30 mouse cellular contexts compared by ENCODE assay signal in genomic region chr2:58543252-58543651, GRCm38 (mm10). TPM values are rescaled to one million over a fixed set of nuclear protein-coding genes. Genes with fewer than 3 reads are reported as not detected.
"Had no signal": no experiment of that assay in that cellular context is flagged by ENCODE, and none has a peak within 500 bp of the region (broad histone marks: within the 10 kb centered on the region; RNA-seq: fewer than 3 reads in every experiment).

No protein-coding gene starts in this region.

- H3K27ac ChIP-seq: heart, embryonic 10.5 days; heart, embryonic 13.5 days; heart, embryonic 15.5 days; hindbrain, embryonic 10.5 days; hindbrain, embryonic 12.5 days; hindbrain, embryonic 13.5 days; hindbrain, embryonic 14.5 days; hindbrain, embryonic 15.5 days; hindbrain, postnatal 0 days; intestine, embryonic 15.5 days; kidney, embryonic 15.5 days; kidney, postnatal 0 days; layer of hippocampus, adult 2 months had no signal

- H3K4me1 ChIP-seq: hindbrain, embryonic 10.5 days had no signal

- H3K27me3 ChIP-seq: heart, embryonic 12.5 days; heart, embryonic 13.5 days; heart, embryonic 15.5 days; hindbrain, embryonic 12.5 days; hindbrain, embryonic 13.5 days; hindbrain, embryonic 15.5 days; intestine, embryonic 15.5 days; kidney, embryonic 15.5 days had no signal

- DNase-seq: heart, postnatal 10 days; heart, postnatal 14 days; heart, postnatal 36 days; heart, postnatal 4 days; kidney, adult 11 months; kidney, adult 18-20 months; kidney, adult 2 months; kidney, adult 8-10 months; kidney, adult 9 months; kidney, postnatal 10 days; kidney, postnatal 14 days; kidney, postnatal 36 days; kidney, postnatal 4 days; layer of hippocampus, adult 9-11 months; layer of hippocampus, postnatal 36 days had no signal

- H3K4me3 ChIP-seq: heart, embryonic 10.5 days; heart, embryonic 12.5 days; heart, embryonic 13.5 days; heart, embryonic 15.5 days; hindbrain, embryonic 10.5 days; hindbrain, embryonic 12.5 days; hindbrain, embryonic 13.5 days; hindbrain, embryonic 15.5 days; intestine, embryonic 15.5 days; kidney, embryonic 15.5 days; layer of hippocampus, adult 2 months had no signal

- H3K9ac ChIP-seq: heart, embryonic 12.5 days; heart, embryonic 13.5 days; heart, embryonic 15.5 days; hindbrain, embryonic 12.5 days; hindbrain, embryonic 13.5 days; hindbrain, embryonic 14.5 days; hindbrain, embryonic 15.5 days; intestine, embryonic 15.5 days; kidney, embryonic 15.5 days had no signal

- H3K36me3 ChIP-seq: heart, embryonic 10.5 days; heart, embryonic 12.5 days; heart, embryonic 13.5 days; heart, embryonic 15.5 days; hindbrain, embryonic 10.5 days; hindbrain, embryonic 12.5 days; hindbrain, embryonic 13.5 days; hindbrain, embryonic 15.5 days; intestine, embryonic 15.5 days; kidney, embryonic 15.5 days had no signal

RNA-seq across cellular contexts. Expression of gene Upp2, which starts 23.8 kb away (rescaled TPM):
- total RNA-seq: hematopoietic stem cell, adult 5-6 weeks had no signal
